Mouse (Mus musculus): ENCODE results near the gene Cacng7. TPM values are rescaled to one million over a fixed set of nuclear protein-coding genes. Genes with fewer than 3 reads are reported as not detected.

Gene Cacng7
- polyA plus RNA-seq, 1 experiment from 2014 or later = 1.2 TPM

DNA sequence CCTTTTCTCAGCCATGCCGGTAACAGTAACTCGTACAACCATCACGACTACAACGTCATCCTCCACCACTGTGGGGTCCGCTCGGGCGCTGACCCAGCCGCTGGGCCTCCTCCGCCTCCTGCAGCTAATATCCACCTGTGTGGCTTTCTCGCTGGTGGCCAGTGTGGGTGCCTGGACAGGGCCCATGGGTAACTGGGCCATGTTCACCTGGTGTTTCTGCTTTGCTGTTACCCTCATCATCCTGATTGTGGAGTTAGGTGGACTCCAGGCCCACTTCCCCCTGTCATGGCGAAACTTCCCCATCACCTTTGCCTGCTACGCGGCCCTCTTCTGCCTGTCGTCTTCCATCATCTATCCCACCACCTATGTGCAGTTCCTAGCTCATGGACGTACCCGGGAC lies 36.0 kb upstream of the Cacng7 start:
- no peak for TF ChIP-seq CTCF (IDR thresholded peaks at IDR 0.05; ENCODE audit: low read depth)
- ATAC-seq (ENCODE audit: insufficient read depth) (no peak), DNase-seq (no peak)
- H3K27me3 ChIP-seq (ENCODE audit: insufficient read depth, low read length) = no peaks in the 10 kb centered on the region
- peaks cover 2% of the 10 kb centered on the region; the same call in 1 of the 2 replicates for H3K4me1 ChIP-seq (ENCODE audit: insufficient read depth)
- H3K4me2 ChIP-seq = no peak overlapping the region
- peaks cover 63% of the 10 kb centered on the region for H3K36me3 ChIP-seq (ENCODE audit: insufficient read depth)
- no peaks in the 10 kb centered on the region for H3K9me3 ChIP-seq (ENCODE audit: low read depth, low read length)
- H3K9ac ChIP-seq = no peak overlapping the region
- no peak overlapping the region for H3K27ac ChIP-seq (ENCODE audit: low read depth)
- H3K4me3 ChIP-seq (ENCODE audit: low read depth, low read length) = no peak overlapping the region
- WGBS = 94% methylated on average over 16 of the region's 16 CpGs

DNA sequence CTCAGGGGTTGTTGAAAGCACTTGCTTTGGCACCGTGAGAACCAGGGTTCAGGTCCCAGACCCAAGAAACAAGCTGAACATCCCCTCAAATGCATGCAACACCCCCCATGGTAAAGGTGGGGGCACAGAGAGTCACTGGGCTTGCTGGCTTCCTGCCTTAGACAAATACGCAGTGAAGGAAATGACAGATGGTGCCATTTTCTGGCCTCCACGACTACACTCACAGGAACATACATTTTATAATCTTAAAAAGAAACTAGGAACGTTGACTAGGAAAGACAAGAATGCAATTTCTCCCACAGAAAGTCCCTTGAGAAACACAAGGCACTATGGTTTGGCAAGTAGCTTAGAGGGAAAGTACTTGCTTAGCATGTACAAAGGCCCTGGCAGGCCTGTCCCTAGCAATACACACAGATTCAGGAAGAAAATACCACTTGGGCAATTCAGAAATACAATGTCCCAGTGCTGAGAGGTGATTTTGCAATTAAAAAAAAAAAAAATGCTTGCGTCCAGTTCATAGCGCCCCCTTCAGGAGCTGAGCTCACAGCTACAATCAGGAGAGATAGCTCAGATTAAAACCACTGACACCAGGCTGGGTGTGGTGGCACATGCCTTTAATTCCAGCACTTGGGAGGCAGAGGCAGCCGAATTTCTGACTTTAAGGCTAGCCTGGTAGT lies 32.7 kb upstream of the Cacng7 start:
- peak; percentile 46 for TF ChIP-seq CTCF (IDR thresholded peaks at IDR 0.05; ENCODE audit: low read depth)
- H3K4me1 ChIP-seq (ENCODE audit: insufficient read depth) = peaks cover 2% of the 10 kb centered on the region; the same call in 1 of the 2 replicates
- no peak overlapping the region for H3K9ac ChIP-seq
- H3K9me3 ChIP-seq (ENCODE audit: low read depth, low read length) = no peaks in the 10 kb centered on the region
- H3K4me2 ChIP-seq = no peak overlapping the region
- peak; percentile 56 for DNase-seq
- no peak for ATAC-seq (ENCODE audit: insufficient read depth)
- no peak overlapping the region for H3K27ac ChIP-seq (ENCODE audit: low read depth)
- no peak overlapping the region for H3K4me3 ChIP-seq (ENCODE audit: low read depth, low read length)
- peaks cover 22% of the 10 kb centered on the region for H3K27me3 ChIP-seq (ENCODE audit: insufficient read depth, low read length)
- H3K36me3 ChIP-seq (ENCODE audit: insufficient read depth) = peaks cover 51% of the 10 kb centered on the region
- 47% methylated on average over 7 of the region's 7 CpGs for WGBS

DNA sequence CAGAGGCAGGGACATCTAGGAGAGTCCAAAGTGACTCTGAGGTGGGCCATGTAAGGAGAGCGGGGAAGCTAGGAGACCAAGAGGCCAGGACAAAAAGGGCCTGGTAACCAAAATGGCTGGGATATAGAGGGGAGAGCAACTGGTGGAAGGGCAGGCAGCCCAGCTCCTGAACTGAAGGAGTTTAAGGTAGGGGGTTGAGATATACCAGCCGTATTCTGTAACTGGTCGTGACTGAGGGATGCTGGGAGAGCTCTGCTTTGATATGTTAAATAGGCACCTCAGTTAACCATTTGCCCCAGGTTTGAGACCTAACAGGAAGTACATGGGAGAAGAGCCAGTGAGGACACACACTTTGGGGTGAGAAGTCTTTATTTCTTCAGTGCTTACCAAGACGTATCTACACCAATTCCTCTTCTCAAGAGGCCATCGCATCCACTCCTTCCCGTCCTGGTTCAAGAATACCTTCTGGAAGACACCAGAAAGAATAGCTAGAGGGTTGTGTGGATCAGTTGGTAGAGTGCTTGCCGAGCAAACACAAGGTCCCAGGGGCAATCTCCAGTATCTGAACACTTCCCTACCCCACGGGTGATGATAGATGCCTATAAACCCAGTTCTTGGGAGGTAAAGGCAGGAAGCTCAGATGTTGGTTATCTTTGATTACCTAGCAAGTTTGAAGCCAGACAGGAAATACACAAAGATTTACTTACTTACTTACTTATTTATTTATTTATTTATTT lies 31.7 kb upstream of the Cacng7 start:
- peaks cover 41% of the 10 kb centered on the region for H3K36me3 ChIP-seq (ENCODE audit: insufficient read depth)
- 59% methylated on average over 8 of the region's 8 CpGs for WGBS
- TF ChIP-seq CTCF (IDR thresholded peaks at IDR 0.05; ENCODE audit: low read depth) = no peak

DNA sequence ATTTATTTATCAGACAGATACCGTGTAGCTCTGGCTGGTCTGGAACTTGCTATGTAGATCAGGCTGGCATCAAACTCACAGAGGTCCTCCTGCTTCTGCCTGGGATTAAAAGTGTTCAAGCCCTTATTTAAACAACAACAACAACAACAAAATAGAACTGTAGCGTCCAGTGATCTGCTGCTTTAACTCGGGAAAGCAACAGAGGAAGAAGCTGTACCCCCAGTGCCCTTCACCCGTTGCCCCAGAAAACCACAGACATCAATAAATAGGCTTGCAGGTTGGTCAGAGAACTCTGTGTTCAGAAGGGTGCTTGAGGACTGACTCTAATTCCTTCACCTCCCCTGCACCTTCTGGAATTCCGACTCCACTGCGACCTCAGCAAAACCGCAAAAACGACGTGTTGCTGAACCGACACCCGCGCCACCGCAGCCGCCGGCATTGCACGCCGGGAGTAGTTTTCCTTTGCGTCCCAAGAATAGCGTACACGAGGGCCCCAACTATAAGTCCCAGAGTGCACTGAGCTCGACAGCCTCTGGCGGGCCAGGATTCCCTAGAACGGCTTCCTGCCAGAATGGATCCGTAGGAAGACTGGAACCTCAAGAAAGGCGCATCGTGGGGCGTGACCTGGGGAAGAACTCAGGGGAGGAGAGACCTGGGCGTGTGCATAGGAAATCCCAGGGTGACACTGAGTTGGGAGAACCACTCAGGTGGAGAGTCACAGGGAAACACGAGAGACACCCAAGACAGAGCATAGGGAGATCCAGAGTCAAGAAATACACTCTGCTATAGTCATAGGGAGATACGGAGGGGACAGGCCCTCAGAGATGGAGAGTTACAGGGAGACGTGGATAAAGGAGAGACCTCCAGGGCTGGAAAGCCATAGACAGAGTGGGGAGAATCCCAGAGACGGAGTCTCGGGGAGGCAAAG lies 30.9 kb upstream of the Cacng7 start:
- H3K4me1 ChIP-seq (ENCODE audit: insufficient read depth) = peaks cover 2% of the 10 kb centered on the region; the same call in 1 of the 2 replicates
- H3K4me3 ChIP-seq (ENCODE audit: low read depth, low read length) = peak overlapping the region; percentile 24
- DNase-seq (peak; percentile 78), ATAC-seq (ENCODE audit: insufficient read depth) (peak; percentile 52; the same call in 1 of the 2 replicates)
- peak overlapping the region; percentile 62 for H3K4me2 ChIP-seq
- H3K9me3 ChIP-seq (ENCODE audit: low read depth, low read length) = no peaks in the 10 kb centered on the region
- peaks cover 33% of the 10 kb centered on the region for H3K36me3 ChIP-seq (ENCODE audit: insufficient read depth)
- H3K27ac ChIP-seq (ENCODE audit: low read depth) = no peak overlapping the region
- H3K27me3 ChIP-seq (ENCODE audit: insufficient read depth, low read length) = peaks cover 31% of the 10 kb centered on the region
- TF ChIP-seq CTCF (IDR thresholded peaks at IDR 0.05; ENCODE audit: low read depth) = no peak
- H3K9ac ChIP-seq = peak overlapping the region; percentile 33; the same call in 1 of the 2 replicates
- 3% methylated on average over 33 of the region's 33 CpGs for WGBS

More for the DNA sequence above, 31.7 kb upstream of the Cacng7 start:
- Histone ChIP-seq H3K4me3 (ENCODE audit: low read depth, low read length) (no peak overlapping the region), H3K4me2 (no peak overlapping the region), H3K27ac (ENCODE audit: low read depth) (no peak overlapping the region), H3K9ac (no peak overlapping the region), H3K4me1 (ENCODE audit: insufficient read depth) (peaks cover 2% of the 10 kb centered on the region; the same call in 1 of the 2 replicates), H3K27me3 (ENCODE audit: insufficient read depth, low read length) (peaks cover 27% of the 10 kb centered on the region), H3K9me3 (ENCODE audit: low read depth, low read length) (no peaks in the 10 kb centered on the region)
- DNase-seq (no peak), ATAC-seq (ENCODE audit: insufficient read depth) (no peak)

DNA sequence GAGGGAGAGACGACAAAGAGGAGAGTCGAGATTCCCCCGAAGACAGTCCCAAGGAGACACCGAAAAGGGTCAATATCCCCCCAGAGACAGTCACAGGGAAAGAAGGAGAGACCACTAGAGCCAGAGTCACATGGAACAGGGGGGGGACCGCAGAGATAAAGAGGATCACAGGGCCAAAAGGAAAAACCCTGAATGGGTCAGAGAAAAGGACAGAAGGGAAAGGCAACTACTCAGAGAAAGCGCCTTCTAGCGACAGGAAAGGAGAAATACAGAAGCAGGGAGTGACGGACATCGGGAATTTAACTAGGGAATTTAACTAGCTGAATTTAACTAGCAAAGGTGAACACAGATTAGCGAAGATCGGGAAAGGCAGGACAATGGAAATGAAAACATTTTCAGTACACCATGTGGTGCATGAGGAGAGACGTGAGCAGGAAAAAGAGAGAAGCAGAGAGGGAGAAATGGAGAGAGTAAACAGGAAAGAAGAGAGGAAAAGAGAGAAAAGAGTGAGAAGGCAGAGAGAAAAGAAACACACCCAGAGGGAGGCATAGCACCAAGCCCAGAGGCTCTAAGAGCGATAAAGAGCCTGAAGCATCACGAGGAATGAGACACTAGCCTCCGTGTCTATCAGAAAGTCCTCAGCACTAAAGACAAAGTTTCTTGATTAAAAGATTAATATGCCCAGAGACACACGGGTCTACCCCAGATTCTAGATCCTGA lies 30.0 kb upstream of the Cacng7 start:
- H3K4me3 ChIP-seq (ENCODE audit: low read depth, low read length) = peak overlapping the region; percentile 32
- DNase-seq = peak; percentile 76
- ATAC-seq (ENCODE audit: insufficient read depth) = peak; percentile 32
- H3K9ac ChIP-seq = peak overlapping the region; percentile 33; the same call in 1 of the 2 replicates
- peaks cover 31% of the 10 kb centered on the region for H3K27me3 ChIP-seq (ENCODE audit: insufficient read depth, low read length)
- peak; percentile 74 for TF ChIP-seq CTCF (IDR thresholded peaks at IDR 0.05; ENCODE audit: low read depth)
- H3K27ac ChIP-seq (ENCODE audit: low read depth) = no peak overlapping the region
- H3K4me1 ChIP-seq (ENCODE audit: insufficient read depth) = peaks cover 2% of the 10 kb centered on the region; the same call in 1 of the 2 replicates
- peaks cover 24% of the 10 kb centered on the region for H3K36me3 ChIP-seq (ENCODE audit: insufficient read depth)
- WGBS = 4% methylated on average over 16 of the region's 16 CpGs
- H3K4me2 ChIP-seq = peak overlapping the region; percentile 62
- no peaks in the 10 kb centered on the region for H3K9me3 ChIP-seq (ENCODE audit: low read depth, low read length)

DNA sequence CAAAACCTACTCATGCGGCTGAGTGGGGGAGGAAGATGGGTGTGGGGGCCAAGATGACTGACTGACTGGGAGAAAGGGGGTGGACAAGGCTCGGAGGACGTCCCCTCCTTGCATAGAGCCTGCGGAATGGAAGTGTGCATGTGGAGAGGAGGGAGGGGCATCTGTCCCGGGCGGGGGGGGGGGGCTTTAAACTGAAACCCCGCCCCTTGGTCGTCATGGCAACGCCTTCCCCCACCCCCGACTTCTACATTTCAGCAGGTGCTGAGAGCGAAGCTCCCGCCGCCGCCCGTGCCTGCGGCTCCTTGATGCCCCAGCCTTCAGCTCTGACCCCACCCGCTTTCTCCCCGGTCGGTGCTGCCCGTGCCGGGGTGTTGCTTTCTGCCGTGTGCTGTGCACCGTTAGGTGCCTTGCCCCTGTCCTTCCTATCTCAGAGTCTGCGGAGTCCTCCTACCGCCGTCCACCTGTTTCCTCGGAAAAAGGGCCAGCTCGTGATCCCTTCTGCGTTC lies 29.4 kb upstream of the Cacng7 start:
- no peak overlapping the region for H3K27ac ChIP-seq (ENCODE audit: low read depth)
- no peaks in the 10 kb centered on the region; the same call in 1 of the 2 replicates for H3K4me1 ChIP-seq (ENCODE audit: insufficient read depth)
- H3K4me3 ChIP-seq (ENCODE audit: low read depth, low read length) = peak overlapping the region; percentile 32
- ATAC-seq (ENCODE audit: insufficient read depth) (peak; percentile 55), DNase-seq (peak; percentile 55)
- no peak overlapping the region for H3K9ac ChIP-seq
- H3K27me3 ChIP-seq (ENCODE audit: insufficient read depth, low read length) = peaks cover 31% of the 10 kb centered on the region
- H3K4me2 ChIP-seq = peak overlapping the region; percentile 62
- H3K36me3 ChIP-seq (ENCODE audit: insufficient read depth) = peaks cover 18% of the 10 kb centered on the region
- WGBS = 1% methylated on average over 28 of the region's 29 CpGs
- no peak for TF ChIP-seq CTCF (IDR thresholded peaks at IDR 0.05; ENCODE audit: low read depth)
- H3K9me3 ChIP-seq (ENCODE audit: low read depth, low read length) = no peaks in the 10 kb centered on the region
